Mouse (Mus musculus): ENCODE measurements around the gene Fbxo28. TPM values are rescaled to one million over a fixed set of nuclear protein-coding genes. Genes with fewer than 3 reads are reported as not detected.

The Fbxo28 gene
- total RNA-seq (2022) = 10 to 100 TPM; 45.3 to 49.9 (median 48.9) TPM

GRCm38 (mm10) chr1:182340821-182341781 is at the start of gene Fbxo28:
Gene Fbxo28 (minus strand): TSS chr1:182341629.
- DNase-seq (ENCODE audit: low spot score in 2 of 2) = peak; percentile 63 to 83

DNA sequence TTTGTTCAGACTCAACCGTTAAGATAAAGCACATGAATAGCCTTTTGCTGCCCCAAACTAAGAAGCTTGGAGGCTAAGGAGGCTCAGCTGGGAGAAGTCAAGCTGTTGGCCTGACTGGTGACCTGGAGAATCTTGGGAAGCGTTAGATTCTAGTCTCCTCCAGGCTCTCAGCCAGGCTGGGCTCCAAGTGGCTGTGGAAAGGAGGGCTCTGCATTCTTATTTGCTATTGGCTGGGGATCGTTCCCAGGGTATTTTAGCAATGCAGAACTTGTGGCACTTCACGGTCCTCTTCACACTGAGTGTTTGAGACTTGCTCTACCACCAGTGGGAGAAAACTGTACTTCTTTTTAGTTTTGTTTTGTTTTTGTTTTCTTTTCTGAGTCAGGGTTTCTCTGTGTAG is 47.3 kb upstream of the Fbxo28 start:
- DNase-seq (ENCODE audit: low spot score in 2 of 2) = no peak

- no peak for DNase-seq (ENCODE audit: low spot score in 2 of 2)
Measured at GRCm38 (mm10) chr1:182386449-182386848, 45.0 kb upstream of the Fbxo28 start.

- no peak for DNase-seq (ENCODE audit: low spot score in 2 of 2)
Measured at GRCm38 (mm10) chr1:182383096-182383495, 41.7 kb upstream of the Fbxo28 start.

GRCm38 (mm10) chr1:182381327-182381726 is 39.9 kb upstream of the Fbxo28 start:
- no peak for DNase-seq (ENCODE audit: low spot score in 2 of 2)

DNA sequence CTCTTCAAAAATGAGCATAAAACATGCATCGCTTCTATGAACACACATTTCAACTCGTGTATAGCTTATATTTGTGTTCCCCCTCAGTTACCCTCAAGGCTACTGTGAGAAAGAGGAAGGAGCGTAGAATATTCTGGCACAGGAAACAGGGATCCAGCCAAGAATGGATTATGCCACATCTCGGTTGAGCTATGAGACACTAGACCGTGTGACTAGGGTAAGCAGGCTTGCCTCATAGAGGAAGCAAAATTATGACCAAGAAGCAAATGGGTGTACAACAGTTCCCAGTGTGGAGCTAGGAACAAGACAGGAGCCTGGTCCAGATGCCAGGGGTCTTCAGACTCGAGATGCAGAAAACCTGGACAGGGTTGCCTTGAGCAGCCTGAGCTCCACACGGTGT is 39.3 kb upstream of the Fbxo28 start:
- no peak for DNase-seq (ENCODE audit: low spot score in 2 of 2)

DNA sequence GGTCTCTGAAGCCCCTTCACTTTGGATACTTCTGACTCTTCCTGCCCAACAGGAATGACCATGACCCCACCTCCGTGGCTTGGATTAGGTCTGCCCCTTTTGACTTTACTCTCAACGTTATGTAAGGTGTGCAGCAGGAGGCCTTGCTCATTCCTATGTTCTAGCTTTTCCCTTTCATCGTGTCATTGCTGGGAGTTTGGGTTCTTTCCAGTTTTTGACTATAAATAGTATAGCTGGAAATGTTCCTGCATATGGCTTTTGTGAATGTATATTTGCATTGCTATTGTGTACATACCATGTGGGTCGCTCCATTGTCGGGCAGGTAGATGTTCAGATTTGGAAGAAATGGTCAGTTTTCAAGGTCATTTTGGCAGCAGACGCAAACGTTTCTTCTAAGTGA is 37.4 kb upstream of the Fbxo28 start:
- DNase-seq (ENCODE audit: low spot score in 2 of 2) = no peak

DNA sequence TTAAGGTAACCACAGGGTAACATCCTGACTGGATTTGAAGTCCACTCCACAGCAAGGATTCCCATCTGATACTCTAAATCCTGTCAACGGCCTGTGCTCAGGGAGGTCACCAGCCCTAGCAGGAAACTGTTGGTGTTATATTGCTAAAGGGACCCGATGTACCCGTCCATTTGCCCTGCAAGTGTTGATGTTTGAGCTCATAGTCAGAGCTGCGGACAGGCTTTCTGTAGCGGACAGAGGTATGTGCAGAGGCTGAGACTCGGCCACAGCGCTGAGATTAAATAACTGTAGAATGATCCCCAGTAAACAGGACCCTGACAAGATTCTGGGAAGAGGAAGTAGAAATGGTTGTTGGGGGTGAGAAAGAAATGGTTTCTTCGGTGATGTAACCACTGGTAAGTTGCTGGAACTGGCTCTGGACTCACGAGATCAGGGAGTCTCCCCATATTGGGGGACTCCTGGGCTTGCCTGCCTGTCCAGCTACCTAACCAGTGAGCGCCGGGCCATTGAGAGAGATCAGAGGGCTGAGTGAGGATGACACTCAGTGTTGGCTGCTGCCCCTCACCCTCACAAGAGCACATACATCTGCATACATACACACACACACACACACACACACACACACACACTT is 36.9 kb upstream of the Fbxo28 start:
- no peak for DNase-seq (ENCODE audit: low spot score in 2 of 2)

GRCm38 (mm10) chr1:182377519-182377918 is 36.1 kb upstream of the Fbxo28 start:
- no peak for DNase-seq (ENCODE audit: low spot score in 2 of 2)

- DNase-seq (ENCODE audit: low spot score in 2 of 2) = no peak
Measured at GRCm38 (mm10) chr1:182376826-182377225, 35.4 kb upstream of the Fbxo28 start.

DNA sequence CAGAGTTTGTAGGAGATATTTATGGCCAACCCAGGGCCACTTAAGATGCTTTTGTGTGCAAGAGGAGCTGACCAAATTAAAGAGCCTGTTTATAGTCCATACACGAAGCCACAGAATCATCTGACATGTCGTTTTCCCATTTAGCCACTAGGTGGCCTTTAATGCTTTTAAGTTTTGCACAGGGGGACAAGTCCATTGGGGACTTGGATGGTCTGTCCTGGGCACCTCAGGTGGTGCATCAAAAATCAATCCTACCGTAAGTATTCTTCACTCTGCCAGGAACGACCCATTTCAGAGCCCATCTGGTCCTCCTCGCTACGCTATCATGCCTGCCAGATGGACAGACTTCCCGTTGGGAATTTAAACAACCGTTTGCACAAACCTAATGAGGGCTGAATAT is 34.8 kb upstream of the Fbxo28 start:
- DNase-seq (ENCODE audit: low spot score in 2 of 2) = no peak

- no peak for DNase-seq (ENCODE audit: low spot score in 2 of 2)
Measured at GRCm38 (mm10) chr1:182371891-182372290, 30.5 kb upstream of the Fbxo28 start.

DNA sequence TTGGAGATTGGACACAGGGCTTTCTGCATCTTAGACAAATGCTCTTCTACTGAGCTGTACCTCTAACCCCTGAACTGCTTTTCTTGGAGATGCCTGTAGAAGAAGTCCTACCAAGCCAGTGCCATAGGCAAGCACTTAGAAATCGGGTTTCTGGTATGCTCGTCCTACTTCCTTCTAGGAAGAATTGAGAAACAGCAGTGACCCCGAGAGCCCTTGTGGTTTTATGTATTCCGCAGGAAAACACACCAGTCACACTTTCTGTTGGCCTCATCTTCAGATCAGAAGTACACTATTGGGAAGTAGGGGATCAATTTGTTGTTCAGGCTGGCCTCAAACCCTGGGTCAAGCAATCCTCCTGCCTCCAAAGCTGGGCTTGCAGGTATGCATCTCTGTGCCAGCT is 28.0 kb upstream of the Fbxo28 start:
- no peak for DNase-seq (ENCODE audit: low spot score in 2 of 2)

DNA sequence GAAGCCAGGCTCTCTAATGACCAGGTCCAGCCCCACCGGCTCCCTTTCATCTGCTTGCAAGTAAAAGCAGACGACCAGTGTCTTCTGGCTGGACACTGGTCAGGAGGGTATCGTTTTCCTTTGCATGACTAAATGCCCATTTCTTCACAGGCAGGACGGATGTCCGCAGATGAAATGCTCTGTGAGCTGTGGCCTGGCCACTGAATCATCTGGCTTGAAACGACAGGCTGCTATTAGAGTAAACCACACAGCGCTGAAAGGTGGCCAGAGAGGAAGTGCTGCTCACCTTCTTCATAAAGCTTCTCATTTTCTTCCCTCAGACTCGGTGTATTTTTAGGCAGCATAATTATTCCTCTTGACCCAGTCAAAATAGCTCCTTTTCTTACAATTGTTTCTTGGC is 27.4 kb upstream of the Fbxo28 start:
- no peak for DNase-seq (ENCODE audit: low spot score in 2 of 2)

DNA sequence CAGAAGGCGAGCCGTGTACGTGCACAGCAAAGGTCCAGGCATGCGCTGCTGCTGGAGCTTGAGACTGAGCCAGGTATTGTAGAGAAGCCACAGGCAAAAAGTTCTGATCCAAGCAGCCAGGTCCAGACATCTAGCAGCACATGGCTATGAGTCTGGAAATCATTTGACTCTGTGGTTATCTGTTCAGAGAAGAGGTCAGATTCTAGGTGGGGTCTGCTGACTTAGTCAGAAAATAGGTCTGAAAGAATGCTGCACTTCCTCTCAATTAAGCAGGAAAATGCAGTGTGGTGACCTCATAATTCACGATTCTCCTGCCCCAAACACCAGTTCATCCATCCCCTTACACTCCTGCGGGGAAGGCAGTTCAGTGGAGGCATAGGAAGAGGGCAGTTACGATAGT is 26.9 kb upstream of the Fbxo28 start:
- DNase-seq (ENCODE audit: low spot score in 2 of 2) = no peak

GRCm38 (mm10) chr1:182363683-182364404 is 22.4 kb upstream of the Fbxo28 start:
- DNase-seq (ENCODE audit: low spot score in 2 of 2) = no peak

DNA sequence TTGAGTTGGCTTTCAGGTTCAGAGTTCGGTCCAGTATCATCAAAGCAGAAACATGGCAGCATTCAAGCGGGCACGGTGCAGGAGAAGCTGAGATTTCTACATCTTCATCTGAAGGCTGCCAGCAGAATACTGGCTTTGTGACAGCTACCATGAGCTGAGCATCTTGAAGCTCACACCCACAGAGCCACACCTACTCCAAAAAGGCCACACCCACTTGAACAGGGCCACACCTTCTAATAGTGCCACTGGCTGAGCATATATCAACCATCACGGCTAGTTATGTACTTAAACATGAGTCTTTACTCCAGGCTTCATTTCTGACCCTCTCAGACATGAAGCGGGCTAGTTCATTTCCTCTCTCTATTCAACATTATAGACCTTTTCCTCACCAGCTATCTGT is 21.3 kb upstream of the Fbxo28 start:
- DNase-seq (ENCODE audit: low spot score in 2 of 2) = no peak

GRCm38 (mm10) chr1:182358133-182358532 is 16.7 kb upstream of the Fbxo28 start:
- DNase-seq (ENCODE audit: low spot score in 2 of 2) = no peak

- no peak for DNase-seq (ENCODE audit: low spot score in 2 of 2)
Measured at GRCm38 (mm10) chr1:182354504-182355147, 13.2 kb upstream of the Fbxo28 start.

DNA sequence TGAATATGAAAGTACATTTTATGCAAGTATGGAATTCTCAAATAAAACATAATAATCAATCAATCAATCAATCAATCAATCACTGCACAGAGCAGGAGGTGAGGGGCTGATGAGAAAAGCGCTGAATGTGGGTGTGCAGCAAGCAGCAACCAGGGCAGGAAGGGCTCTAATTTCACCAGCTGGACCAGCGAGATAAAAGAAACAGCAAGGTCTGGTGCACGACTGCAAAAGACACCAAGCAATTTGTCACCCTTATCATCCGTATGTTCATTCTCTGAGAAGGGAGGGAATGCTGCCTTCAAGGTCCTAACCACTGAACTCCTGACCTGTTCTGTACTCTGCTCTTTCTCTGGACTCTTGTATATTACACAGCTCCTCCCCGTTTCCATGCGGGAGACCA is 8.1 kb upstream of the Fbxo28 start:
- no peak for DNase-seq (ENCODE audit: low spot score in 2 of 2)

- DNase-seq (ENCODE audit: low spot score in 2 of 2) = peak in 1 of 2 experiments; percentile 59
Measured at GRCm38 (mm10) chr1:182346491-182346890, 5.1 kb upstream of the Fbxo28 start.

DNA sequence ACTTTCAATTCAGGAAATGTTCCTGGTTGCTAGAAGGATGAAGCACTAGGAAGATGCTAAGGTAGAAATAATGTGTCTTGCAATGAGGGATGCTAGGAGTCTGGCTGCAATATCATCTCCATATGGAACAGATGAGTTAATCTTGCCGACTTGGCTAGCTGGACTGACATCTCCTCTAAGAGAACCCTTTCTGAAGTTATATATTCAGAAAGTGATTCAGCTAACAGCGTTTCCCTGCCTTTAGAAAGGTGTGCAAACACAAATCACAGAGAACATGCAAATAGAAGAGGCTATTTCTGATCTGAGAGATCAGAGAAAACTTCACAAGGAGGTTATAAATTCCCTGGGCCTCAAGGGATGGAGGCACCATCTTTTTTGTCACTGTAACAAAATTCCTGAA is 4.4 kb upstream of the Fbxo28 start:
- no peak for DNase-seq (ENCODE audit: low spot score in 2 of 2)
